Mouse (Mus musculus): ENCODE results near the gene Prr5. TPM values are rescaled to one million over a fixed set of nuclear protein-coding genes. Genes with fewer than 3 reads are reported as not detected.
A peak's percentile ranks its signal among the peaks of the same experiment; 100 is the strongest.

Prr5 gene
- polyA plus RNA-seq, 1 experiment from 2014 or later, result 31.3 TPM

DNA sequence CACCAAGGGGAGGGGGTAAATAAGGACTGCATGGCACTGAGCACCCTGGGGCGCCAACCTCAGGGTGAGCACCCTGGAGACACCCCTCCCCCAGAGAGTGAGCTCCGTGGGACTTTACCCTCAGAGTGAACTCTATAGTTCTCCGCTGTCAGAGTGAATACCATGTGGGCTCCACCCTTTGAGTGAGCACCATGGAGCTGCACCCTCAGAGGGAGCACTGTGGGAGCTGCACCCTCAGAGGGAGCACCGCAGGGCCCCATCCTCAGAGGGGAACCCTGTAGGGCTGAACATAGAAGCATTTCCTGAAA lies 2.8 kb downstream of the Prr5 start:
- WGBS, result 81% methylated on average over 4 of the region's 4 CpGs
- Histone ChIP-seq H3K36me3 (no peaks in the 10 kb centered on the region), H3K9me3 (no peaks in the 10 kb centered on the region), H3K27me3 (no peaks in the 10 kb centered on the region), H3K27ac (replicated peaks) (no peak overlapping the region), H3K4me1 (replicated peaks) (peaks cover 23% of the 10 kb centered on the region), H3K9ac (no peak overlapping the region), H3K4me3 (no peak overlapping the region), H3K4me2 (no peak overlapping the region)
- no peak for ATAC-seq (ENCODE audit: low FRiP score, low read depth)

- Histone ChIP-seq H3K9me3 (no peaks in the 10 kb centered on the region), H3K4me2 (no peak overlapping the region), H3K27me3 (no peaks in the 10 kb centered on the region), H3K27ac (replicated peaks) (no peak overlapping the region), H3K9ac (no peak overlapping the region), H3K4me3 (no peak overlapping the region), H3K36me3 (no peaks in the 10 kb centered on the region), H3K4me1 (replicated peaks) (peaks cover 23% of the 10 kb centered on the region)
- ATAC-seq (ENCODE audit: low FRiP score, low read depth), result no peak
- WGBS, result 71% methylated on average over 3 of the region's 3 CpGs
Measured at GRCm38 (mm10) chr15:84672616-84673015, 3.2 kb downstream of the Prr5 start.

GRCm38 (mm10) chr15:84674329-84675067 lies 5.1 kb downstream of the Prr5 start:
- H3K9me3 ChIP-seq, result no peaks in the 10 kb centered on the region
- ATAC-seq (ENCODE audit: low FRiP score, low read depth), result no peak
- H3K36me3 ChIP-seq, result no peaks in the 10 kb centered on the region
- peaks cover 16% of the 10 kb centered on the region for H3K4me1 ChIP-seq (replicated peaks)
- H3K4me3 ChIP-seq, result no peak overlapping the region
- no peak overlapping the region for H3K9ac ChIP-seq
- no peak overlapping the region for H3K27ac ChIP-seq (replicated peaks)
- H3K4me2 ChIP-seq, result no peak overlapping the region
- no peaks in the 10 kb centered on the region for H3K27me3 ChIP-seq
- WGBS, result 70% methylated on average over 11 of the region's 11 CpGs

DNA sequence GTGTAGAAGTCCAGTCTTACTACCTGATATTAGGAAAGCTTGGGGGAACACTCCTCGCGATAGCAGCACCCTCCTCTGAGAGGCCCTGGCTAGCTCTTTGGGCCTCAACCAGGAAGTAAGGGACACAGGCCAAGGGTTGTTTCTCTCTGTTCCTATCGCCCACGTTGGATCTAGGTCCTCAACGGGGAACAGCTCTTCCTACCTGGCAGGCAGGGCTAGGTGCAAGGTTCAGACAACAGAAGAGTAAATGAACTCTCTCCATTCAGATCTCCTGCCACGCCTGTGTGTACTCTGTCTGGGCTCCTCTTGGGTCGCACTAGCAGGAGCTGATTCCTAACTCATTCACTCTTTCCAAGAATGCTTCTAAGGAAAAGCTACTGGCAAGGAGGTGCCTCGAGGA lies 5.9 kb downstream of the Prr5 start:
- H3K27ac ChIP-seq (replicated peaks), result no peak overlapping the region
- ATAC-seq (ENCODE audit: low FRiP score, low read depth), result no peak
- no peak overlapping the region for H3K4me2 ChIP-seq
- no peaks in the 10 kb centered on the region for H3K9me3 ChIP-seq
- H3K36me3 ChIP-seq, result no peaks in the 10 kb centered on the region
- peaks cover 9% of the 10 kb centered on the region for H3K4me1 ChIP-seq (replicated peaks)
- H3K9ac ChIP-seq, result no peak overlapping the region
- 76% methylated on average over 8 of the region's 8 CpGs for WGBS
- no peak overlapping the region for H3K4me3 ChIP-seq
- H3K27me3 ChIP-seq, result peaks cover 7% of the 10 kb centered on the region; the same call in 1 of the 2 replicates

- 69% methylated on average over 11 of the region's 11 CpGs for WGBS
- ATAC-seq (ENCODE audit: low FRiP score, low read depth), result no peak
- H3K27me3 ChIP-seq, result peaks cover 16% of the 10 kb centered on the region; the same call in 1 of the 2 replicates
Measured at GRCm38 (mm10) chr15:84677943-84678342, 8.5 kb downstream of the Prr5 start.

GRCm38 (mm10) chr15:84679090-84679489 lies 9.7 kb downstream of the Prr5 start:
- H3K4me2 ChIP-seq, result no peak overlapping the region
- H3K4me1 ChIP-seq (replicated peaks), result peaks cover 18% of the 10 kb centered on the region
- H3K9me3 ChIP-seq, result no peaks in the 10 kb centered on the region
- 95% methylated on average over 4 of the region's 4 CpGs for WGBS
- no peaks in the 10 kb centered on the region for H3K36me3 ChIP-seq
- ATAC-seq (ENCODE audit: low FRiP score, low read depth), result no peak
- H3K9ac ChIP-seq, result no peak overlapping the region
- H3K27me3 ChIP-seq, result peaks cover 16% of the 10 kb centered on the region; the same call in 1 of the 2 replicates
- no peak overlapping the region for H3K4me3 ChIP-seq
- H3K27ac ChIP-seq (replicated peaks), result no peak overlapping the region

More at GRCm38 (mm10) chr15:84677943-84678342, 8.5 kb downstream of the Prr5 start:
- peaks cover 18% of the 10 kb centered on the region for H3K4me1 ChIP-seq (replicated peaks)
- H3K4me3 ChIP-seq, result no peak overlapping the region
- H3K9ac ChIP-seq, result no peak overlapping the region
- H3K4me2 ChIP-seq, result no peak overlapping the region
- no peaks in the 10 kb centered on the region for H3K9me3 ChIP-seq
- no peaks in the 10 kb centered on the region for H3K36me3 ChIP-seq
- no peak overlapping the region for H3K27ac ChIP-seq (replicated peaks)

DNA sequence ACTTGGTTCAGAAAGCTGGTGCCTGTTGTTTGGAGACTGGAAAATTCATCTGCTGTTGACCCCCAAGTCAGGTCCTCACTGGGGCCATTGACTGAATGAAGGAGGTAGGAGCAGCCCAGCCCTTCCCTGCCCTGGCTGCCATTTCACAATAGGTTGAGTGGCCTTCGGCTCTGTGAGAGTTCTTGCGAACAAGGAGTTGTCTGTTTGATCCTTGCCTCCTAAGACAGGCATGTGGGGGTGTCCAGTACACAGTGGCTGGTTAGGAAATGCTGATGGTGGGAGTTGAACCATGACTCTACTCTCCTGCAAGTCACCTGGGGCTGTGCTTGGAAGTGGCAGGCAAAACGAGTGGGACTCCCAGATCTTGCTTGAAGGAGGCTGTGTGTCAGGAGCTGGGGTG lies 10.4 kb downstream of the Prr5 start:
- Histone ChIP-seq H3K4me2 (no peak overlapping the region), H3K27ac (replicated peaks) (no peak overlapping the region), H3K4me1 (replicated peaks) (peaks cover 18% of the 10 kb centered on the region), H3K9me3 (no peaks in the 10 kb centered on the region), H3K36me3 (no peaks in the 10 kb centered on the region), H3K4me3 (no peak overlapping the region), H3K9ac (no peak overlapping the region), H3K27me3 (peaks cover 16% of the 10 kb centered on the region; the same call in 1 of the 2 replicates)
- WGBS, result 74% methylated on average over 3 of the region's 3 CpGs
- ATAC-seq (ENCODE audit: low FRiP score, low read depth), result no peak

DNA sequence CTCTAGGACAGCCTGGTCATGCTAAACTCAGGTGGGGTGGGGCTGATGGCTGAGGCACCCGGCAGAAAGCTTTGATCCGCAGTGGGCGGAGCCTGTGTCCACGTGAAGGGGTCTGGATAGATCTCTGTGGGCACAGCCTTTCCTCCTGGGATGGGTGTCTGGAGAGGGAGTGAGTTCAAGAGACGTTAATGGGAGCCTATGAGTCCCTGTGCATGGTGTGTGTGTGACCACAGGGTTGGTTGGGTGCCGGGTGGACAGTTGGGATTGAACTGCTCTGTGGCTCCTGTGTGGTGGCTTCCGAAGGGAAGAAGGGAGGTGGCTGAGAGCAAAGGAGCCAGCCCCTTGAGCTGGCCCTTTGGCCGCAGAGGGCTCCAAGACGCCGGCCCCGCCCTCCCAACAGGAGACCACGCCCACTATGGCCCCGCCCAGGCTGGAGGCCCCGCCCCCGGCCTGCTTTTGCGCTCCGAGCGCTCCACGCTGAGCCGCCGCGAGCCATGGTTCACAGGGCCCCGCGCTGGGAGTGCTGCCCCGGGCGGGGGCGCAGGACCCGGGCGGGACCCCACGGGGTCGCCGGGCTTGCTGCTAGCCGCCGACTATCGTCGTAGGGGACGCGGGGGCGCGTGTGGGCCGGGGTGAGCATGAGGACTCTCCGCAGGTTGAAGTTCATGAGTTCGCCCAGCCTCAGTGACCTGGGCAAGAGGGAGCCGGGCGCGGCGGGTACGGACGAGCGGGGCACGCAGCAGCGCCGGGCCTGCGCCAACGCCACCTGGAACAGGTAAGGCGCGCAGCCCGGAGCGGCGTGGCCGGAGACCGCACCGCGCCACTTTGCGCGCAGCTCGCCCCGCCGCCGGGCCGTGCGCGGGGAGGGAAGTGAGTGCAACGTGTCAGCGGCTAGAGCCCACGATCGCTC lies 11.4 kb downstream of the Prr5 start:
- peak; percentile 39; the same call in 1 of the 2 replicates for ATAC-seq (ENCODE audit: low FRiP score, low read depth)
- 1% methylated on average over 52 of the region's 77 CpGs for WGBS
- Histone ChIP-seq H3K36me3 (no peaks in the 10 kb centered on the region), H3K4me3 (peak overlapping the region; percentile 40), H3K9ac (peak overlapping the region; percentile 7; the same call in 1 of the 2 replicates), H3K9me3 (no peaks in the 10 kb centered on the region), H3K4me2 (peak overlapping the region; percentile 77), H3K27ac (replicated peaks) (no peak overlapping the region), H3K27me3 (peaks cover 16% of the 10 kb centered on the region; the same call in 1 of the 2 replicates), H3K4me1 (replicated peaks) (peaks cover 18% of the 10 kb centered on the region)

- Histone ChIP-seq H3K9me3 (no peaks in the 10 kb centered on the region), H3K9ac (peak overlapping the region; percentile 7; the same call in 1 of the 2 replicates), H3K27me3 (peaks cover 16% of the 10 kb centered on the region; the same call in 1 of the 2 replicates), H3K4me2 (peak overlapping the region; percentile 77), H3K36me3 (no peaks in the 10 kb centered on the region), H3K27ac (replicated peaks) (no peak overlapping the region), H3K4me3 (peak overlapping the region; percentile 40), H3K4me1 (replicated peaks) (peaks cover 18% of the 10 kb centered on the region)
- 2% methylated on average over 28 of the region's 31 CpGs for WGBS
- ATAC-seq (ENCODE audit: low FRiP score, low read depth), result peak; percentile 16; the same call in 1 of the 2 replicates
Measured at GRCm38 (mm10) chr15:84681455-84682193, 12.2 kb downstream of the Prr5 start.

DNA sequence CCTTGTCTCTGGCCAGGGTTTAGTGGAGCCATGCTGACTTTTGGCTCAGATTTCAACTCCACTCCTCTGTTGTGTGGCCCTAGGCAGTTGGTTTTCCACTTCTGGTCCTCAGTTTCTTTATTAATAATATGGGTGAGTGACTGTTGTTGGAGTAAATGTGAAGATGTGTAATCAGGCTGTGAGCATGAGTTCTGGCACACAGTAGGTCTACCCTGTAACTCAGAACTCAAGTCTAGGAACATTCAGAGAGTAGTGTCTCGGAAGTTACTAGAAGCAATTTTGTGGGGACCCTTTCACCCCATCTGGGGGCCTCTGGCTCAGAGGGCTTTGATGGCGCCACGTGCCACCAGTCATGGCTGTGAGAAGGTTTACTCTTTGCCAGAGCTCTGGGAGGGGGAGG lies 12.8 kb downstream of the Prr5 start:
- Histone ChIP-seq H3K27ac (replicated peaks) (no peak overlapping the region), H3K36me3 (no peaks in the 10 kb centered on the region), H3K9me3 (no peaks in the 10 kb centered on the region), H3K4me1 (replicated peaks) (peaks cover 18% of the 10 kb centered on the region), H3K4me3 (no peak overlapping the region), H3K9ac (no peak overlapping the region), H3K27me3 (peaks cover 16% of the 10 kb centered on the region; the same call in 1 of the 2 replicates), H3K4me2 (peak overlapping the region; percentile 77)
- WGBS, result 69% methylated on average over 3 of the region's 3 CpGs
- ATAC-seq (ENCODE audit: low FRiP score, low read depth), result no peak

DNA sequence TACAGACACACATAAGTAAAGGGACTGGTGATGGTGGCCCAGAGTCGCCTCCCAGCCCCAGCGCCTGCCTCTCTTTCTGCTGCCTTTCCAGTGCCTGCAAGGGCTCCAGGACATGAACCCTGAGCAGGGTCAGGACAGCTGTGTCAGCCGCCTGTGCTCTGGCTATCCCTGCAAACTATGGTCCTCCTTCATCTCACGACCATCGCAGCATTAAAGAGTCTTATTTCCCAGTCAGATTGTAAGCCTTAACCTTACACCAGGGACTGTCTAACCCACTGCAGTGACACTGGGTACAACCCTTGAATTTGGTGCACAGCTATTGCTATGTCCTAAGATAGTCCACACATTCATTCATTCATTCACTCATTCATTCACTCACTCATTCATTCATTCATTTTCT lies 13.4 kb downstream of the Prr5 start:
- Histone ChIP-seq H3K27me3 (peaks cover 16% of the 10 kb centered on the region; the same call in 1 of the 2 replicates), H3K4me2 (no peak overlapping the region), H3K4me1 (replicated peaks) (peaks cover 18% of the 10 kb centered on the region), H3K9ac (no peak overlapping the region), H3K36me3 (no peaks in the 10 kb centered on the region), H3K27ac (replicated peaks) (no peak overlapping the region), H3K4me3 (no peak overlapping the region), H3K9me3 (no peaks in the 10 kb centered on the region)
- WGBS, result 73% methylated on average over 5 of the region's 5 CpGs
- no peak for ATAC-seq (ENCODE audit: low FRiP score, low read depth)

Data from hindbrain, embryonic 15.5 days (tissue).